Mouse (Mus musculus): ENCODE data around the gene Sgf29. TPM values are rescaled to one million over a fixed set of nuclear protein-coding genes. Genes with fewer than 3 reads are reported as not detected.
A peak's percentile ranks its signal among the peaks of the same experiment; 100 is the strongest.

Gene Sgf29
- total RNA-seq (2021), result 10 to 100 TPM; 30.5 to 32.9 TPM
- long read RNA-seq, experiment 1, transcript Sgf29-201 (10 exons, 1,312 nt), result major isoform, 9 of 19 reads
- long read RNA-seq, experiment 1, partial matches to known transcripts, result 6 of 19 reads
- long read RNA-seq, experiment 1, other reads (novel, unspliced or antisense), result 4 of 19 reads
- long read RNA-seq, experiment 2, transcript Sgf29-201 (10 exons, 1,312 nt), result major isoform, 13 of 20 reads
- long read RNA-seq, experiment 2, partial matches to known transcripts, result 0 of 20 reads
- long read RNA-seq, experiment 2, other reads (novel, unspliced or antisense), result 7 of 20 reads

DNA sequence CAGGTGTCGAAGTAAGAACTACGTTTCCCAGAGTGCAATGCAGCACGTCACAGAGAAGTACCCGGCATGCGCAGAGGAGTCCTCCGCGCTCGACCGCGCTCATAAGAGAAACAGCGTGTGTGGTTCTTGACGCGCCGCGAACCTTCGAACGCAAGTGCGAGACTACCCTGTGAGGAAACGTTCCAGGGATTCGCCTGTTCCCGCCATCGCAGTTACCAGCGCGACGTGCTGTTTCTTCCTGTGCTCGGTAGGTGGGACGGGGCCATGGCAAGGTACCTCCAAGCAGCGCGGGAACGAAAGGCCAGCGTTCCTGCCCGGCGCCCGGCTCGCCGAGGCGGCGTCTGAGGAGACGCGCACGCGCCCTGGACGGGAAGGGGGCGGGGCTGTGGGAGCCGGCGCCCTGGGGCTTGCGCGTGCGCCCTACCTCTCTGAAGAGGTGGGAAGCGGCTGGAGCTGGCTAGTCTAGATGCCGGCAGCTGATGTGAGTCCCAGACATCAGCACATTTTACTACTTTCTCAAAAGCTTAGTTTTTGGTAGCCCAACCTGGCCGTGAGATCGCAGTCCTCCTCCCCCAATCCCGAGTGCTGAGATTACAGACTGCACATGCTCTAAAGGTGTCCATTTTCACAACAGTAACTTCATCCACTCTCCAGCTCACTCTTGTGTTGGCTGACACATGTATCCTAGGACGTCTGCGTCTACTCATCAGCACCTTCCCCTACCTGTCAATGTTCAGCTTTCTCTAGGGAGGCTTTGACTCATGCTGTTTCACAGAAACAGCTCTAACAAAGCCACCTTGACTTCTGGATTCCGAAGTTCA lies at the start of gene Sgf29:
Sgf29 (plus strand) TSS at position 79 of the 821 bp plus-strand sequence.
- DNase-seq (ENCODE audit: low spot score in 2 of 2), result peak; percentile 94 to 95

DNA sequence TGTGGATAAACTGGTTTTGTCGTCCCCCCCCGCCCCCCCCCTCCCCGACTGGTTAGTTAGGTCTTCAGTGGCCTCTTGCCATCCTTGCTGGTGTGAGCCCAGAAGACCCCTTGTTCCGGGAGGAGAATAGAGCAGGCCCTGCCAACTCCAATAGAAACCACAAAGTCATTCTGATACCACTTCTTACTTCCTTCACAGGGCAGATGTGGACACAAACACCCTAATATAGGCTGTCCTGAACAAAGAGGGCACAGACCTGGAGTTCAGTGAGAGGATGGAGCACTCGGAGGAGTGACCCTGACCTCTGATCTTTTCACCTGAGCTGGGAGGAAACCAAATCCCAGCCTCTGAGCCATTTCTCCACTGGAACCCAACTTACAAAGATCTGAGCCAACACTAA lies 47.2 kb upstream of the Sgf29 start:
- no peak for DNase-seq (ENCODE audit: low spot score in 2 of 2)

DNA sequence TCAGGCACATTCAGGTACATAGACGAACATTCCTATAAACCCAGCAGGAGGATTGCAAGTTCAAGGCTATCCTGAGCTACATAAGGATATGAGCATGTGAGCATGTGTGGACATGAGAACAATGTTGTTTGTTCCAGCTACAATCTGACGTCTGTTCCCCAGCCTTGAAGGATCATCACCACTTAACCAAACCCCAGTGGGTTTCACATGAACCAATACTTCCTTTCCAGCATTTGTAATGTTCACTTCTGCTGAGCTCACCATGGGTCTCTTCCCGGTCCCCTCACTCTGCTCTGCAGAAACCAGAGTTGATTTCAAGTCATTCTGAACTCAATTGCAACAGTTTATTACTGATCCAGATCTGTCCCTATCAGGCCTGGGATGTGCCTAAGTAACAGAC lies 46.5 kb upstream of the Sgf29 start:
- DNase-seq (ENCODE audit: low spot score in 2 of 2), result no peak

DNA sequence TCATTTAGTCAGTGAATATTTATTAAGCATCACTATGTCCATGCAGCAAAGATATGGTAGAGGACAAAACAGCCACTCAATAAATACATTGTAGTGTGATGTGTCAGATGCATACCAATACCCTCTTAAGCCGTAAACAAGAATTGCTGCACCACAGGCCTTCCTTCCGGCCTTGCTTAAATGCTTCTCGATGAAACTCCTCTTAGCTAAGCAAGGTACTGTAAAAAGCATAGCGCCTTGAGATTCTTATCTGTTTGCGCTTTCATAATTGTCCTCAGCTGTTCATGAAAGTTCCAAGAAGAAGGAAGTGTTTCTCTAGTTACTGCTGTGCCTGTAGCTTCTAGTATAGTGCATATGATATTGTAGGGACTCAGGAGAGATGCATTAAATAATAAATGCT lies 42.5 kb upstream of the Sgf29 start:
- no peak for DNase-seq (ENCODE audit: low spot score in 2 of 2)

DNA sequence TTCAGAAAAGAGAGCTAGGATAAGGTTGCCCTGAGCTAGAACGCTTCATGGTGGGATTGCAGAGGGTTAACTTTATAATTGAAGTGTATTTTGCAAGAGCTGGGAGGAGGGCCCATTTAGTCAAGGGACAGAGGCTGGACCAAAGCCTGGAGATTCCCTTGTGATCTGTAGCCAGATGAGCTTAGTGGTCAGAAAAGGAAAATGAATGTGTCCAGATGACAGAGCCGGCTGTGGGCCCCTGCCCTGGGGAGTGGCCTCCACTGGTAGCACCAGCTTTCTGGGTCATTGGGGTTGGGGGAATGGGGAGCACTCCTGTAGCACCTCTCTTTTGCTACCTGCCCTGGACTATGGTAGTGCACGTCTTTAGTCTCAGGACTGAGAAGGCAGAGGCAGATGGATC lies 42.0 kb upstream of the Sgf29 start:
- DNase-seq (ENCODE audit: low spot score in 2 of 2), result no peak

DNA sequence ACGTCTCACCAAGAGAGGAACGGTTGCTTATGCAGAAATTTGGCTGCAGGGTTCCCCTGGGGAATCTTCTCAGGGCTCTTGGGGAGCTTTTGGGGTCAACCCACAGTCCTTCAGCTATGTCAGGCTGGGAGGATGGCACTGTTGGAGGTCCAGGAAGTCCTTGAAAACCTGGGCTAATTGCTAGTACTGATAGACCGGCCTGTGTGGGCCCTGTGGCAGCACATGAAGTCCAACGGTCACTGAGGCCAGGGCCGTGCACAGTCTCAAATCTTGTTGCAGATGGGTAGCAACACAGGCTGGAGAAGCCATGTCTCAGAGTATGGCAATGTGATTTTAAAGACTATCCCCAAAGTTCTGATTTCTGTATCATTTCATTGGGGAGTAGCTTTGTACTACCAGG lies 41.3 kb upstream of the Sgf29 start:
- no peak for DNase-seq (ENCODE audit: low spot score in 2 of 2)

DNA sequence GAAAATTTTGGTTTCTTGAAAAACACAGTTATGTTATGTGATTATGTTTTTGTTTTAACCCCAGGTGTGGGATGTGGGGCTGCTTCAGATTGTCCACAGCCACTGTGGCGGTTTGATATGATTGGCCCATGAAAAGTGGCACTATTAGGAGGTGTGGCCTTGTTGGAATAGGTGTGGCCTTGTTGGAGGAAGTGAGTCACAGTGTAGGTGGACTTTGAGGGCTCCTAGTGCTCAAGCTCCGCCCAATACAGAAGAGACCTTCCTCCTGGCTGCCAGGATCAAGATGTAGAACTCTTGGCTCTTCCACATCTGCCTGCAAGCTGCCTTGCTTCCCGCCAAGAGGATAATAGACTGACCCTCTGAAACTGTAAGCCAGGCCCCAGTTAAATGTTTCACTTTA lies 36.4 kb upstream of the Sgf29 start:
- DNase-seq (ENCODE audit: low spot score in 2 of 2), result no peak

DNA sequence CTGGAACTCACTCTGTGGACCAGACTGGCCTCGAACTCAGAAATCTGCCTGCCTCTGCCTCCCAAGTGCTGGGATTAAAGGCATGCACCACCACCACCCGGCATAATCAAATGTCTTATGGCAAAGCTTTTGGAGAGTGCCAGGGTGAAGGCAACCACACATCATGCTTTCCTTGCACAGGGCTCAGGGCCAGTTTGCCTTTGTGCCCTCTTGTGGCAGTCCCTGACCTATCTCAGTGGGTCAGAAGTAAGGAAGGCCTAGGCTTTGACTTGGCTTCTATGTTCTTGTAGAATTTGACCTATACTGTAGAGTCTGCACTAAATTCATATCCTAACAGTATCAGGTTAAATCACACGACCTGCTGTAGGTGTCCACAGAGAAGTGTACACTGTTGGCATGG lies 32.4 kb upstream of the Sgf29 start:
- no peak for DNase-seq (ENCODE audit: low spot score in 2 of 2)

DNA sequence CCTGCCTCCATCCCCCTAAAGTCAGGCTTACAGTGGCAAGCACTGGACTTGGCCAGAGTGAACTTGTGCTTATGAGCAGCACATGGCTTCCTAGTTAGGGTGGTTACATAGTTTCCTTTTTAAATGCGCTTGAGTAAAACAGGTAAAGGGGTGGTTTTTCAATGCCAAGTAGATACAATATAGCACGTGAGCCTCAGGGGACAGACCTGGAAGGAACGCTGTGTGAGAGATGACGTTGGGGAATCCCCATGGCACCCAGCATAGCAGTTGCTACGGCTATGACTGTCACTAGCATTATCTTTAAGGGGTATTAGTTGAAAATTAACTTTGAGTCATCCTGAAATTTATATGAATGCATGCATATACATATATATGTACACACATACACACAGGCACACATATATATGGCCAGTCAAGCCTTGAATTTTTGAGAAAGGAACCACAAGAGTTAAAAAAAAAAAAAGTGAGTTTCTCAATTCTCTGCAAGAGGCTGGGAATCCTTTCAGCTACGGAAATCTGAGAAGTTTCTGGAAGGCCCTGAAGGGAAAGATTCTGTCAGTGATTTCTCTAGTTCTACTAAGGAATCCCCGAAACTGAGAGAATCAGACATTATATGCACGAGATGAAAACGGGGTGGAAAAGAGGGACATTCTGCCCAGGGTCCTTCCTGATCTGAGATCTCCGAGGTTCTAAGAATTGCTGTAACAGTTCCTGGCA lies 29.4 kb upstream of the Sgf29 start:
- no peak for DNase-seq (ENCODE audit: low spot score in 2 of 2)

DNA sequence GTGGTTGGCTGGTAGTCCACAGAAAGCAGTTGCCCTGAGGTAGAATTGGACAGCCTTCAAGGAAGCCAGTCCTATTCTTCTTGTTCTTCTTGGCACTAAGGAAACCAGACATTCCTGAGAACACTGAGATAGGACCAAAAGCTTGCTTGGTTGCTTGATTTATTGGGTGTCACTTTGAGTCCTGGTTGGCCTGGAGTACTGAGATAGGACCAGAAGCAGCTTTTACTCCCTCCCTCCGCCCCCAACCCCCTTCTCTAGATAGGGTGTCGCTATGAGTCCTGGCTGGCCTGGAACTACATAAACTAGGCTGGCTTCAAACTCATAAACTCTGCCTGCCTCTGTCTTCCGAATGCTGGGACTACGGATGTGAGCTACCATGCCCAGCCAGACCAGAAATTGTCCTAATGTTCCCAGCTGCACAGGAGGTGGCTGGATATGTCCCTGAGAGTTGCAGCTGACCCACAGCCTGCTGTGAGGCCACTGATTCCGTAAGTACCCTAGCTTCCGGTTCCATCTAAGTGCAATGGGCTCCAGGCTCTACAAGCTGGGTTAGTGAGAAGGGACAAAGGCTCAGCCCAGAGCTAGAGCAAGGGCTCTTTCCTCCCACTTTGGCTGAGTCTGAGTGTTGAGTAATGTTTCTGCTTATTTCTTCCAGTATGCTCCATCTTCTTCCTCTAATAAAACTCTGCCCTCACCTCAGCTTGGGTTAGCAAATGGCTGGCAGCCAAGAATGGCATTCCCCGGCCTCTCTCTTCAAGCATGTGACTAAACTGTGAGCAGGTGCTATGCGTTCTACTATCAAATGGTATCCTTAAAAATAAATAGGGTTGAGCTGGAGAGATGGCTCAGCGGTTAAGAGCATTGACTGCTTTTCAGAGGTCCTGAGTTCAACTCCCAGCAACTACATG lies 27.4 kb upstream of the Sgf29 start:
- no peak for DNase-seq (ENCODE audit: low spot score in 2 of 2)

DNA sequence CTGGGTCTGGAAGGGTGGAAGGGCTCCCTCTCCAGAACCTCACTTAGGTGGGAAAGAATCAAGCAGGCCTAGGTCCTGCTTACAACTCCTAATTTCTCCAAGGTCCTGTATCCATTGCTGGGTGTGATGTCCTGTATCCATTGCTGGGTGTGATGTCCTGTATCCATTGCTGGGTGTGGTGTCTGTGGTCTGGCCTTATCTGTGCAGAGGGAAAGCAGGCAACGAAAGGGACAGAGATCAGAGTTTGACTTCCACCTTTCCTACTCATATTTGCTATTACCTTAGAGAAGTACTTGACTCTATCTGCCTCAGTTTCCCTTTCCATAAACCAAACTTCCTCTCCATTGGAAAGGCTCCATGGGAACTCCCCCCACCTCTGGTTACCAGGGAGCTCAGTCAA lies 25.7 kb upstream of the Sgf29 start:
- DNase-seq (ENCODE audit: low spot score in 2 of 2), result no peak

DNA sequence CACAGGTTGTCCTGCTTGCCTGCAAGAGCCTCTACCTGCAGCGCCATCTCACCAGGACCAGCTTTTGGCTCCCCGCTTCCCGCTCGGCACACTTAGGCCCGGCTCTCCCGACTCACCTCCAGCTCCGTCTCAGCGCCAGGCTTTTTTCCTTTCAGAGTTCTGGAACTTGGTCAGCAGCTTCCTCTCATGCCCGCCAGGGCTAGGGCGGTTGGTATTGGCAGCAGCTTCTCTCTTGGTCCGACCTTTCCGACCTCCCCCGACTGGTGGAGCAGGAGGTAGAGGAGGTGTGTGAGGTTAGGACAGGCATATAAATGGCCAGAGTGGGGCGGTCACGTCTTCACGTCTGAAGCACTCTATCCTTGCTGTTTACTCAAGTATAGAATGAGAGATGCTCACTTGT lies 24.3 kb upstream of the Sgf29 start:
- no peak for DNase-seq (ENCODE audit: low spot score in 2 of 2)

DNA sequence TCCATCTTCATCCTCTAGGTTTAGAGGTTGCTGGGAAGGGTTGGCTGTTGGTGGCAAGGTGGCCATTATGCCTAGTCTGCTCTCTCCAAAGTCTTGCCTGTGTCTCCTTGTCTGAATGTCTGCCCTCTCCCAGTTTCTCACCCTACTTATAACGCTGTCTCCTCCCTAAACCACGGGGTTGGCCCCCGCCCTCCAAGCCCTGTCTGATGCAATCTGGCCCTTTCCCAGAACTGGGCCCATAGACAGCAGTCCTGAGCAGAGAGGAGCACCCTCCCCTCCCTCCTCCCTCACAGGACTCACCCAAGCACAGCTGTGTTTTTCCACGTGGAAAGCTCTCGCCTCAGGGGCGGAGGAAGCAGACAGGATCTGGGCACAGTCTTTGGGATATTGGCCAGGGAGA lies 23.7 kb upstream of the Sgf29 start:
- peak; percentile 20 to 21 for DNase-seq (ENCODE audit: low spot score in 2 of 2)

DNA sequence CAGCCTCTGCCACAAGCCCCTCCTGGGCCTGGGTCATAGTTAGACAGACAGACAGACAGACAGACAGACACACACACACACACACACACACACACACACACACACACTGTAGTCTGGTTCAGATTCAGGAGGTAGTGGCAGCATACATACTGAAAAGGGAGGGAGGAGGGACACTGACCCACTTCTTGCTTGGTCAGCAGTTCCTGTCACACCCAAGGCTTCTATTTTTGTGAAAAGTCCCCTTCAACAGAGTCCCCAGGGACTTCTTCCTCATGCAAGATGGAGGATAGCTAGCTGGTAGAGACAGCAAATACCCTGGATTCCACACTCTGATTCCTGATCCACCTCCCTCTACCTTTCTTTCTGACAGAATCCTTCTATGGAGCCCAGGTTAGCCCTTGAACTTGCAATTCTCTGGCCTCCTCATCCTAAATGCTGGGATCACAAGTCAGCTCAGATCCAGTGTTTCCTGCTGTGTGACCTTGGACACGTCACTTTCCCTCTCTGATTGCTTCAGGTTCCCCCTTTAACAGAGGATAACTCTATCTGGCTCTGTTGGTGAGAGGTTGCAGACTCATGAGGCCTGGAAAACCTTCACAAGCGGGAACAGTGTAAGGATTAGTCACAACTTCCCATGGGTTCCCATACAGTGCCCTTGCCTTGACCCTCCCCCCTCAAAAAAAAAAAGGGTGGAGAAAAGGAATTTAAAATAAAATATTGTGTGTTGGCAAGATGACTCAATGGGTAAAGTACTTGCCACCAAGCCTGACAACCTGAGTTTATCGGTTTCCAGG lies 23.1 kb upstream of the Sgf29 start:
- no peak for DNase-seq (ENCODE audit: low spot score in 2 of 2)

DNA sequence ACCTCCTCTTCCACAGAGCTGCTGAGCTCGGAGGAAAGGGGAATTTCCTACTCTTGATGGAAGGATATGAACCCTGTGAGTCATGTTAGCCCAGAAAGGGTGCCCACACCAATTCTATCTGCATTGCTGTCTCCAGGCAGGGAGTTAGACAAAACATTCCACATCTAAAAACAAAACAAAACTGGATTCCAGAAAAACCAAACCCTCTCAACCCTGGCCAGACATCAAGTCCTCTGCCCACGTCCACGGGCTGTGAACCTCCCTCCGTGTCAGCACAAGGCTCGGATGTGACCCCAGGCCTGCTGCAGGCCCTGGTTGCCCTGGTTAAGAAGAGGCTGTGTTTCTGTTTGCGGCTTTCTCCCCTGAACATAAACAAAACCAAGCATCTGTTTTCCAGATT lies 21.0 kb upstream of the Sgf29 start:
- no peak for DNase-seq (ENCODE audit: low spot score in 2 of 2)

DNA sequence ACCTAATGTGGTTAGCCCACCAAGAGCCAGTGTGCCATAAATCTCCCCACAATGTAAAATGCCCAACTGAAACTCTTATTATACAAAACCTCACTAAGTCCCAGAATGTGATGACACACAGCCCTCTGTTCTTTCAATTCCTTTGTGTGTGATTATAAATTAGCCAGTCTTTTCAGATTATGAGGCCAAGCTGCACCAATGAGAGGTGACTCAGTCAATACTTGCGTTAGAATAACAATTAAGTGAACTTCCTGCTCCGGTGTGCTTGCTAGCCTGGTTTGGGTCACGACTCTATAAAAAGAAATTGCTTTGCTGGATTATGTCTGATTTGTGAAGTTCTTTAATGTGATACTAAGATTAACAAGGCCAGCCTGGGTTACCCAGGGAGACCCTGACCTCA lies 19.2 kb upstream of the Sgf29 start:
- DNase-seq (ENCODE audit: low spot score in 2 of 2), result no peak

DNA sequence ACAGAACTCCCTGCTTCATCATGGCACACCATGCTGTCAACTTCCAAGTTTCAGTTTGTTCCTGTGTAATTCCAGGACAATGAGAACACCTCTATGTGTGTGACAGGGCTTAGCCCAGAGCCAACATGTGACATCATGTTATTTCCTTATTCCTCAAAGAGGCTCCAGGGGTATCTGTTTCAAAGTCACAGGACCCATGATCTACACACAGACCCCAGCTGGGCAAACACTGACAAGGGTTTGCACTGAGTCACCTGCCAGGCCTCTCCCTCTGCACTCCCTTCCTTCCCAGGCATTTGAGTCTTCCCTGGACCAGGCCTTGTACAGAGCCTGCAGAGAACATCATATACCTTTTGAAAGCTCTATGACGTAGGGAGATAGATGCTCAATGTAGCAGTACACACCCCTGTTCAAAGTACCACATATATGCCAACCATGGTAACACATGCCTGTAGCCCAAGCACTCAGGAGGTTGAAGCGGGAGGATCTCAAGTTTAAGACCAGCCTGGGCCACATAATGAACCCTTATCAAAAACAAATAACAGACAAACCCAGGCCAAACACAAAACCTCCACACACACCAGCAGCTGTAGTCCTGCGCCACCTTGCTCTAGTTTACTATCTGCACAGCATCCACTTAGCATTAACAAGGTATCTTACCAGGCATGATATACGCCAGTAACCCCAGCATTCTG lies 18.1 kb upstream of the Sgf29 start, which contains the start of gene Nupr1:
Nupr1 (minus strand) TSS at position 38 of the 695 bp plus-strand sequence.
- no peak for DNase-seq (ENCODE audit: low spot score in 2 of 2)

DNA sequence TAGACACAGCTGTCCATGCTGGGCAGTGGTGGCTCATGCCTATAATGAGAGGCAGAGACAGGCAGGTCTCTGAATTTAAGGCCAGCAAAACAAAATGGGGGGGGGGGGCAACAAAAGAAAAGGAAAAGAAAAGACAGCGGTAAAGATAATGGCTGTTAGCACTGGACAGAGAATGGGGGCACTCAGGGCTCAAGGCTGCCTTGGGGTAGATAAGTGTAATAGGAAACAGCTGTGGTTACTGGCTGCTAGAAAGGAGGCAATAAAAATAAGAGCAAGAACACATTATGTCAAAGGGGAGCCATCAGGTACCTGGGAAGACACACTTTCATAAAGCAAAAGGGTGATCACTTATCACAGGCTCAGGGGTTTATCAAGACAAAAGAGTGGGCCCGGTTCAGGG lies 16.6 kb upstream of the Sgf29 start:
- DNase-seq (ENCODE audit: low spot score in 2 of 2), result no peak

DNA sequence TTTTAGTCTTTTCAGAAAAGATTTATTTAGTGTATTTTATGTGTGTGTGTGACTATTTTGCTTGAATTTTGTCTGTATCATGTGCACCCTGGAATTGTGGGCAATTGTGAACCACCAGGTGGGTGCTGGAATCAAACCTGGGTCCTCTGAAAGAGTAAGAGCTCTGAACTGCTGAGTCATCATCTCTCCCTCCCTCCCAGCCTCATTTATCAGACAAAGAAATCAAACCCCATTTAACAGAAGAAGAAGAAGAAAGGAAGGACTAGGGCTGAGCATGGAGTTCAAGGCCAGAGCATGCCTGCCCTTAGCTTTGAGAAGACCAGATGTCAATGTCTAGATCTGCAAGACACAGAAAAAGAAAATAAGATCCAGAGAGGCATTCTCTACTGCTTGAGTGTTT lies 13.7 kb upstream of the Sgf29 start:
- DNase-seq (ENCODE audit: low spot score in 2 of 2), result no peak

Data from left cerebral cortex, adult 18-20 months (tissue).